Mouse (Mus musculus): Measurements from ENCODE around the gene Nipal3. TPM values are rescaled to one million over a fixed set of nuclear protein-coding genes. Genes with fewer than 3 reads are reported as not detected.

Gene Nipal3
- polyA plus RNA-seq, 1 experiment from 2014 or later: 5.1 TPM

DNA sequence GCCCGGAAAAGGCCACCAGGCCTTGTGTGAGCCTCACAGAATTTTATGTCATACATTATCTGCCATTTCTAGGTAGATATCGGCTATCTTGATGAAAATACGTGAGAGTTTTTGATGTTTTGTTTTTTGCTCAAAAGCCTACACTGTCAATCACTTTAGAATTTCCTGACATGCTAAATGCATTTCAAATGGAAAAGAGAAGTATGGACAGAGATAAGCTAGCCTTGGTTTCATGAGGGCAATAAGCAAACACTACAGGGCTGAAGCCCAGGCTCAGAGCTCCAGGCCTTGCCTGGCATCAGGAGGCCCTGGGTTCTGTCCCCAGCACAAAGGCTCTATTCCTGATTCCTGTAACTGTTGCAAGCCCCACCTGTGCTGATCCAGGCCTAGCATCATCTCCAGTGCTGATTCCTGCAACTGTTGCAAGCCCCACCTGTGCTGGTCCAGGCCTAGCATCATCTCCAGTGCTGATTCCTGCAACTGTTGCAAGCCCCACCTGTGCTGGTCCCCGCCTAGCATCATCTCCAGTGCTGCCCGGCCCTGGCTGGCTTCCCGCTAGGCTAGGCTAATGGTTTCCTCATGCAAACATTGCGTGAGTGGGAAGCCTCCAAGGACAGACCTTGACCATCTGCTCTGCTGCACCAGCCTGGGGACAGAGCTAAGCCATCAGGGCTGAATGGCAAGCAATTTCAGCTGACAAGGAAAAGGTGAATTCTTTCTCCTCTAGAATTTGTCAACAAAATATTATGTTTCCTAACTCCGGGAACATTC is 64.7 kb downstream of the Nipal3 start:
- Histone ChIP-seq H3K4me3 (no peak overlapping the region), H3K27ac (replicated peaks) (no peak overlapping the region), H3K27me3 (no peaks in the 10 kb centered on the region; the same call in 1 of the 2 replicates), H3K9ac (no peak overlapping the region), H3K9me3 (no peaks in the 10 kb centered on the region), H3K4me1 (replicated peaks) (peaks cover 21% of the 10 kb centered on the region), H3K36me3 (no peaks in the 10 kb centered on the region), H3K4me2 (no peak overlapping the region)
- 86% methylated on average over 8 of the region's 8 CpGs for WGBS
- ATAC-seq (ENCODE audit: low read depth): no peak

DNA sequence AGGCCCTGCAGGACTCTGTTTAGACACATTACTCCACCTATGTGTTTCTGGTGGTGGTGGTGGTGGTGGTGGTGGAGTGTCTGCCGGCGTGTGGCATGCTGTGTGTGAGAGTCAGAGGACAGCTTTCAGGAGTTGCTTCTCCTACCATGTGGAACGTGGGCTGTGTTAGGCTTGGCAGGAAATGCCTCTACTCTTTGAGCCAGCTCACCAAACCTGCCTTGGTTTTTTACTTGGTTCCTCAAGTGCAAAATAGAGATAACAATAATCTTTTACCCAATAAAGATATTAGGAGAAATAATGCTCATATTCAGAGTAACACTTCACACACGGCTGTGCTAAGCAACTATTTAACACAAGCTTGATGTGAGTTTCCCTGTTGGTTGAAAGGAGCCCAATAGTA is 65.5 kb downstream of the Nipal3 start:
- Histone ChIP-seq H3K4me3 (no peak overlapping the region), H3K4me2 (no peak overlapping the region), H3K36me3 (no peaks in the 10 kb centered on the region), H3K27ac (replicated peaks) (no peak overlapping the region), H3K9me3 (no peaks in the 10 kb centered on the region), H3K4me1 (replicated peaks) (peaks cover 15% of the 10 kb centered on the region), H3K9ac (no peak overlapping the region), H3K27me3 (no peaks in the 10 kb centered on the region; the same call in 1 of the 2 replicates)
- 92% methylated on average over 4 of the region's 4 CpGs for WGBS
- no peak for ATAC-seq (ENCODE audit: low read depth)

DNA sequence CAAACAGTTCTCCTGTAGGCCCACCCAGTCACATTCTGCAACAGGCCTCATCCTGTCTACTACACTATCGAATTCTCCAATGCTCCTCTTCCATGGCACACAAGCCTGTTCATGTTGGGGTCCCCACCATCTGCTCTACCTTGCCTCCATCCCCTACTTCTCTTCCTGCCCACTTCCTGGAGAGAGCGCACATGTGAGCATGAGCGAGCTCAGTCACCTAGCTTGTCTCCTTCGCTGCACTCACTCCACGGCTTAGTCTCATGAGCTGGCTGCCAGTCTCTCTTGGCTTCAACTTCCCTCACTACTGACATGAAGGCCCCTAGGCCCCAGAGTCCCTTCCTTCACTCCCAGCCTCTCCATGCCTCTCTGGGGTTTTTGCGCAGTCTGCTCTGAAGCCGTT is 68.3 kb downstream of the Nipal3 start:
- Histone ChIP-seq H3K4me2 (no peak overlapping the region), H3K27me3 (no peaks in the 10 kb centered on the region), H3K36me3 (peaks cover 25% of the 10 kb centered on the region), H3K27ac (replicated peaks) (no peak overlapping the region), H3K4me1 (replicated peaks) (no peaks in the 10 kb centered on the region), H3K4me3 (no peak overlapping the region), H3K9me3 (no peaks in the 10 kb centered on the region), H3K9ac (no peak overlapping the region)
- ATAC-seq (ENCODE audit: low read depth): no peak
- WGBS: 94% methylated on average over 7 of the region's 7 CpGs

DNA sequence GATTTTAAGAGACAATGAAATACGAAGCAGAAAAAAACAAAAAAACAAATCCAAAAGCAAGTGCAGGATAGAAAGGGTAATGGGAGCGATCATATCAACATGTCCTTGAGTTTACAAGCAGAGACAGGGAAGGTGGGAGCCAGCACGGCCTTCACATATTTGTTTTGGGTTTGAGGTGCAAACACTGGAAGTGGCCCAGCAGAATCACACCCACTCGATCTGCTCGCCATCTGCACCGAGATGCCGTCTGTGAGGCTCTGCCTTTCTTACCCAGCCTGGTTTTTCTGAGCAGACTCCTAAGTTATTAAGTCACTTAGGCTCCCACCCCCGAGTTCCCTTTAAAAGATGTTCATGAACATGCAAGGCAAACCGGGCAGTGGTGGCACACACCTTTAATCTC is 69.2 kb downstream of the Nipal3 start:
- no peak overlapping the region for H3K4me3 ChIP-seq
- no peaks in the 10 kb centered on the region for H3K4me1 ChIP-seq (replicated peaks)
- H3K27ac ChIP-seq (replicated peaks): no peak overlapping the region
- H3K4me2 ChIP-seq: no peak overlapping the region
- H3K27me3 ChIP-seq: no peaks in the 10 kb centered on the region
- no peak overlapping the region for H3K9ac ChIP-seq
- no peaks in the 10 kb centered on the region for H3K9me3 ChIP-seq
- no peak for ATAC-seq (ENCODE audit: low read depth)
- peaks cover 29% of the 10 kb centered on the region for H3K36me3 ChIP-seq
- 88% methylated on average over 9 of the region's 9 CpGs for WGBS

DNA sequence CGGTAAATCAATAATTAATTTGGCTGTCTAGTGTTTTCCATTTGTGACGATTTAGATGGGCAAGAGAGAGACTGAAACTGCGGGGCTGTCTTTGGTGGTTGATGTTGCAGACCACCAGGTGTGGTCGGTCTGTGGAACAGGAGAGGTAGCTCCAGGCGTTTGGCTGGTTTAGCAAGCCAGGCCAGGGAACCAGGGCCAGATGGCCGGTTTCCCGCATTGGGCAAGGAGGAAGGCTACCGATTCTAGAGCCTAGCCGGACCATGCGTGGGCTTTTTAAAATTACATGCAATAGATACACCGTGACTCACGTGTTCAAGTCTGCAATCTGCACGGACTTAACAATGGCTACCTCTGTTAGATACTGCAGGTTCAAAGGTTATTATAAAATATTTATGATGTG is 73.9 kb downstream of the Nipal3 start:
- Histone ChIP-seq H3K27ac (replicated peaks) (no peak overlapping the region), H3K9me3 (no peaks in the 10 kb centered on the region), H3K4me3 (no peak overlapping the region), H3K4me1 (replicated peaks) (no peaks in the 10 kb centered on the region), H3K36me3 (peaks cover 74% of the 10 kb centered on the region), H3K4me2 (no peak overlapping the region), H3K9ac (no peak overlapping the region), H3K27me3 (no peaks in the 10 kb centered on the region)
- ATAC-seq (ENCODE audit: low read depth): no peak
- WGBS: 89% methylated on average over 13 of the region's 13 CpGs

DNA sequence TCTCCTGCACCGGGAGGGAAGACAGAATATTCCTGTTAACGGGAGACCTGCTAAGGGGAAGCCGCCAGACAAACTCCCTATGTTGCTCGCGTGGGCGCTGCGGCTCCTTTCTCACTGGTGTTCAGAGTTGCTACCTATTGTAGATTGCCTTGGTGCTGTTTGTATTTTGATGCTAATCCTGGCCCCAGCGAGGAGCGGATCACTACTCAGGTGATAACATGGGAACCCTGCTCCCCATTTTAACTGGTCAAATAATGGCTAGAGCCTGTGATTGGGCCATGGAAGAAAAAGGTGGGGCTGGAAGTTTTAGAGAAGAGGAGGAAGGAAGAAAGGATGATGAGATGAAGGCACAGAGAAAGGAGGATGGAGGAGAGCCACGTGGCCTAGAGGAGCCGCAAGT is 74.4 kb downstream of the Nipal3 start:
- H3K4me3 ChIP-seq: no peak overlapping the region
- H3K27me3 ChIP-seq: no peaks in the 10 kb centered on the region
- no peak overlapping the region for H3K27ac ChIP-seq (replicated peaks)
- H3K4me2 ChIP-seq: no peak overlapping the region
- peaks cover 78% of the 10 kb centered on the region for H3K36me3 ChIP-seq
- no peaks in the 10 kb centered on the region for H3K9me3 ChIP-seq
- no peaks in the 10 kb centered on the region for H3K4me1 ChIP-seq (replicated peaks)
- WGBS: 84% methylated on average over 11 of the region's 11 CpGs
- no peak overlapping the region for H3K9ac ChIP-seq
- no peak for ATAC-seq (ENCODE audit: low read depth)

DNA sequence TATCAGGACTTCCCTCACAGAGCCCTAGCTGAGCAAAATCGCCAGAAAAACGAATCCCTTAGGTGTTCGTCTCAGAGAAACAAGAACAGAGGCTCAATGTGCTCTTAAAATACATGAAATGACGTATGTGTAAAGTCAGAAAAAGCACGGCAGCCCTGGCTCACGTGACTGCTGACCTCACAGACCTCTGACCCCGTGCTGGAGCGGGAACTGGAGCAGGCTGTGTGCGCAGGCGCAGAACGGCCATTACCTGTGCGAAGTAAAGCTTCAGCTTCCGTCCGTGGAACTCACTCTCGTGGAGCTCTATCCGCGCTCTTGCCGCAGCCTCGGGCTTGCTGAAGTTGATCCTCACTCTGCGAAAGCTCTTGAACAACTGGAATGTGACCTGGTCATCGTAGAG is 74.8 kb downstream of the Nipal3 start:
- no peak overlapping the region for H3K27ac ChIP-seq (replicated peaks)
- no peak overlapping the region for H3K9ac ChIP-seq
- H3K4me3 ChIP-seq: no peak overlapping the region
- peaks cover 82% of the 10 kb centered on the region for H3K36me3 ChIP-seq
- no peaks in the 10 kb centered on the region for H3K9me3 ChIP-seq
- no peaks in the 10 kb centered on the region for H3K27me3 ChIP-seq
- H3K4me2 ChIP-seq: no peak overlapping the region
- ATAC-seq (ENCODE audit: low read depth): no peak
- 84% methylated on average over 21 of the region's 21 CpGs for WGBS
- no peaks in the 10 kb centered on the region for H3K4me1 ChIP-seq (replicated peaks)

DNA sequence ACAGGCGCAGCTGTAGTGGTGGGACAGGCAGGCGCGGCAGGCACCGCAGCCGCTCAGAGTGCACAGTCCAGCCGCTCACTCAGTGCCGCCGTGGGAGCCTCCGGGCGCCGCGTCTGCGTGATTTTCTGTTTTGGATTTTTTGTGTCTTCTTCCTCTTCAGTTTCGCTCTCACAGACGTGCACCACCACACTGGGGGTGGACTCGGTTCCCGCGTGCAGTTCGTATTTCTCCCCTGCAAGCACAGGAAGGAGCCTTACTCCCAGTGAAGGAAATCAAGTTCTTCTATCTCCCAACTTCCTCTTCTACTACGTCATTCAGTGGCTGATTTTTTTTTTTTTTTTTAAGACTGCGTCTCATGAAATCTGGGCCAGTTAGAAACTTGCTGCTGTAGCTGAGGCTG is 78.5 kb downstream of the Nipal3 start:
- Histone ChIP-seq H3K9me3 (no peaks in the 10 kb centered on the region), H3K27me3 (no peaks in the 10 kb centered on the region), H3K36me3 (peaks cover 68% of the 10 kb centered on the region), H3K4me2 (no peak overlapping the region), H3K9ac (no peak overlapping the region), H3K27ac (replicated peaks) (no peak overlapping the region), H3K4me1 (replicated peaks) (no peaks in the 10 kb centered on the region), H3K4me3 (no peak overlapping the region)
- ATAC-seq (ENCODE audit: low read depth): no peak
- WGBS: 93% methylated on average over 21 of the region's 21 CpGs

DNA sequence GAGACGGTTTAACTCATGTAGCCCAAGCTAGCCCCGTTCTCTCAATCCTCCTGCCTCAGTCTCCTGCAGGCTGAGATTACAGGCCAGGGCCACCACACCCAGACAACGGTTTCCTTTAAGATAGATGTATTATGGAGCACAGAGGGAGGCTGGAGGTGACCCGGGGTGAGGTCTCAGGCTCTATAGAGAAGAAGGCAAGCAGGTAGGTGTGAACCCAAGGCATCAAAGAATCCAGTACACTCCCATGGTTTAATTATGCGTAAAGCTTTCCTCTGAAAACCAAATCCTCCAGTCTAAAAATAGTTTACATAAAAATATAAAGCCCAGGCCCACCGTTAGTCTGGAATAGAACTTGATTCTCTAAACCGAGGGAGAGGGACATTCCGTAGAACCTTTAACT is 81.3 kb downstream of the Nipal3 start:
- no peak overlapping the region for H3K27ac ChIP-seq (replicated peaks)
- no peak overlapping the region for H3K4me2 ChIP-seq
- H3K4me3 ChIP-seq: no peak overlapping the region
- no peaks in the 10 kb centered on the region for H3K4me1 ChIP-seq (replicated peaks)
- no peak for ATAC-seq (ENCODE audit: low read depth)
- WGBS: 84% methylated on average over 8 of the region's 8 CpGs
- H3K9ac ChIP-seq: no peak overlapping the region
- H3K9me3 ChIP-seq: 0 out of 2 replicates have a peak, but pooled peaks cover 5% of the 10 kb centered on the region
- no peaks in the 10 kb centered on the region for H3K27me3 ChIP-seq
- peaks cover 51% of the 10 kb centered on the region for H3K36me3 ChIP-seq

DNA sequence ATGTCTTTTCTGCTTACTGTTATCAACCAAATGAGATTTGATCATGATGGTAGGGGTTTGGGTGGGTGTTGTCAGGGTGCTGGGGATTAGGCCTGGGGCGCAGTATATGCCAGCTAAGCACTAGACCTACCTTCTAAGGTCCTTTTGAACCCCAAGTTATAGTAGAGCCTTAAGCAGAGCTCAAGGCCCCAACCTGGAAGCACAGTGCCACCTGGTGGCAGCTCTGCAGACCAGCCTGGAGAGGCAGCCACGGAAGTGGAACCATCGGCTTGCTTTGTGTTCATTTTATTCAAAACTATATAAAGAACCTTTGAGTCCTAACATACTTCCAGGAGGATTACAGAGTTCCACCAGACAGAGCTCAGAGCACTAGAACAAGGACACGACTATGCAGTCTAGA is 83.2 kb downstream of the Nipal3 start:
- H3K27ac ChIP-seq (replicated peaks): no peak overlapping the region
- H3K4me3 ChIP-seq: no peak overlapping the region
- no peak for ATAC-seq (ENCODE audit: low read depth)
- H3K4me2 ChIP-seq: no peak overlapping the region
- peaks cover 32% of the 10 kb centered on the region for H3K36me3 ChIP-seq
- WGBS: 39% methylated on average over 4 of the region's 4 CpGs
- H3K9ac ChIP-seq: no peak overlapping the region
- no peaks in the 10 kb centered on the region for H3K4me1 ChIP-seq (replicated peaks)
- no peaks in the 10 kb centered on the region for H3K27me3 ChIP-seq
- 0 out of 2 replicates have a peak, but pooled peaks cover 5% of the 10 kb centered on the region for H3K9me3 ChIP-seq

DNA sequence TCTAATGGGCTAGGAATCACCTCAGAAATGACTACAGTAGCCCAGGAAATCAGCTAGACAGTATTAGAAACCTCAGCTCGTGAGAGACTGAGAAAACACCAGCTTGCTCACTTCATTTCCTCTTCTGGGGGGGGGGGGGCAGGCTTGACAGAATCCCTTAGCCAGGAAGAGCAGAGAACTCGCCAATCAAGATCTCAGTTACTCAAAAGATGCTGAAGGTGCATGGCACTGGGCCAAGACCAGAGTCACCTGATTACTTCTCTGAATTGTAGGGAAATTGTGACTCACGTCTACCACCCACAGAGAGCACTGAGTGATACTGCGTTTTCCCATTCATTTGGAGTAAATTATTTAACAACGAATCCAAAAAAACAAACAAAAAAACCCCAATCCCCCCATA is 88.7 kb downstream of the Nipal3 start:
- Histone ChIP-seq H3K27me3 (no peaks in the 10 kb centered on the region), H3K9ac (no peak overlapping the region), H3K9me3 (0 out of 2 replicates have a peak, but pooled peaks cover 5% of the 10 kb centered on the region), H3K27ac (replicated peaks) (no peak overlapping the region), H3K36me3 (0 out of 2 replicates have a peak, but pooled peaks cover 4% of the 10 kb centered on the region), H3K4me1 (replicated peaks) (no peaks in the 10 kb centered on the region), H3K4me2 (no peak overlapping the region), H3K4me3 (no peak overlapping the region)
- ATAC-seq (ENCODE audit: low read depth): no peak
- 55% methylated on average over 5 of the region's 5 CpGs for WGBS

DNA sequence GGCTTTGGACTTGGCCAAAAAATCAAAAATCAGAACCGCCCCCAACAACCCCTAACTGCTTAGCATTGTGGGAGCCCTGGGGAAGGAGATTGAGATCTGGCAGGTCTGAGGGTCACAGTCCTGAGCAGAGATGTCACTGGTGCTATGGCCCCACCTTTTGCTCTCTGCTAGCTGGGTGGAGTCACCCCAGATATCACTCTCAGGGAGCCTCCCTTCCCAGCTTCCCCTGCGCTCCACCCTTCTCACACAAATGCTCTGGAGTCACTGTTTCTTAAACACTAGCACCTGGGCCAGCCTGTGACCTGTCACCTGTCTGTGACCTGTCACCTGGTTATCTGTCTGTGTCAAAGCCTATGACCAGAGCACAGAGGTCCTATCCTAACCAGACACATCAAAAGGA is 89.9 kb downstream of the Nipal3 start:
- no peak overlapping the region for H3K9ac ChIP-seq
- H3K4me2 ChIP-seq: no peak overlapping the region
- 85% methylated on average over 2 of the region's 2 CpGs for WGBS
- H3K27ac ChIP-seq (replicated peaks): no peak overlapping the region
- H3K36me3 ChIP-seq: no peaks in the 10 kb centered on the region
- no peak overlapping the region for H3K4me3 ChIP-seq
- H3K4me1 ChIP-seq (replicated peaks): no peaks in the 10 kb centered on the region
- peaks cover 10% of the 10 kb centered on the region; the same call in 1 of the 2 replicates for H3K27me3 ChIP-seq
- H3K9me3 ChIP-seq: 0 out of 2 replicates have a peak, but pooled peaks cover 1% of the 10 kb centered on the region
- ATAC-seq (ENCODE audit: low read depth): no peak

DNA sequence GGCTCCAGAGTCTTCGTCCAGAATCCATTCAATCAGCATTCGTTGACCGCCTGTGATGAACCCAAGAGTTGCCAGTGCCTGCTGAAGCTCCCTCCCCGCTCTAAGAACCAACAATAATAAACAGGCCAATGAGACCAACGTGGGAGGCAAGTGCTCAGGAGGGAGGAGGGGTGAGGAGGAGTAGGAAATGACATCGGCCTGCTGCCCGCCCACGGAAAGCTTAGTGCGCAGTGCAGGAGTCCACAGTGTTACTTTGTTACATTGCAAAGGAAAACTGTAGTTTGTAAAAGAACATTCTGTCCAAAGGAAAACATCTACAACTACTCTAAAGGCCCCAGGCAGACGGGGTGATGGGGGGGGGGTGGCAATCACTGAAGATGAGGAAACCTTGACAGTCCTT is 90.8 kb downstream of the Nipal3 start:
- no peak overlapping the region for H3K4me2 ChIP-seq
- H3K4me3 ChIP-seq: no peak overlapping the region
- H3K4me1 ChIP-seq (replicated peaks): no peaks in the 10 kb centered on the region
- H3K9me3 ChIP-seq: no peaks in the 10 kb centered on the region
- H3K27me3 ChIP-seq: peaks cover 19% of the 10 kb centered on the region
- H3K36me3 ChIP-seq: no peaks in the 10 kb centered on the region
- WGBS: 77% methylated on average over 10 of the region's 10 CpGs
- no peak overlapping the region for H3K27ac ChIP-seq (replicated peaks)
- ATAC-seq (ENCODE audit: low read depth): no peak
- H3K9ac ChIP-seq: no peak overlapping the region

Measured in neural tube, embryonic 13.5 days (tissue).